Mouse (Mus musculus): ENCODE measurements around the gene Retsat.

Retsat gene

DNA sequence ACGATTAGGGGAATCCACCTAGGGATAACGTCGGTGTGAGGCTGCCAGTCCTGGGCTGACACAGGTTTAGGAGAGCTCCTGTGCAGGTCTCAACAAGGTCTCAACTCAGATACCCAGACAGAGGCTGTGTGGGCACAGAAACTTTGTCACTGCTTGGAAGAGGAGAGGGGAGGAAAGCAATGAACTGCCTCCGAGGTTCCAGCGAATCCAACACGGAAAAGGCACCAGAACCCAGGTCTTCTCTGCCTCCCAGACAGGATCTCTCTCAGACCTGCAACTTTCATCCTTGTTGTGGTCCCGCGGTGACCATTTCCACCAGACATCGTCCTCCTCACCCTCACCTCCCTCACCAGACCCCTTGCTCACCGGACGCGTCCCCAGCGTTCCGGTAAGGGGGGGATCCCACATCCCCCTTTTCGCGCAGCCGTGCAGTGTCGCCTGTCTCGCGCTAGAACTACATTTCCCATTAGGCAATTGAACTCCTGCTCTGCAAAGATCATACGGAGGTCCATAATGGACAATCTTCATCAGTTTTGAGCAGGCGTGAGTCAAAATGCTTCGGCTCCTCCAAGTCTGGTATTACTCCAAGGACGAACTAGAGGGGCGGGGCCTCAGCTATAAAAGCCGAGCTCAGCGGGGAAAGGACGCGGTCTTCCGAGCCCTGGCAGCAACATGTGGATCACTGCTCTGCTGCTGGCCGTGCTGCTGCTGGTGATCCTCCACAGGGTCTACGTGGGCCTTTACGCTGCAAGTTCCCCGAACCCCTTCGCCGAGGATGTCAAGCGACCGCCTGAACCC, at the start of gene Retsat, which contains the start of gene Elmod3:
Gene Retsat, plus strand, starts transcription at position 520 of the 798 bp plus-strand sequence.
Gene Elmod3, minus strand, starts transcription at position 458 of the 798 bp plus-strand sequence.
- in situ Hi-C loops (cut with MboI, MseI): no loop called here

DNA sequence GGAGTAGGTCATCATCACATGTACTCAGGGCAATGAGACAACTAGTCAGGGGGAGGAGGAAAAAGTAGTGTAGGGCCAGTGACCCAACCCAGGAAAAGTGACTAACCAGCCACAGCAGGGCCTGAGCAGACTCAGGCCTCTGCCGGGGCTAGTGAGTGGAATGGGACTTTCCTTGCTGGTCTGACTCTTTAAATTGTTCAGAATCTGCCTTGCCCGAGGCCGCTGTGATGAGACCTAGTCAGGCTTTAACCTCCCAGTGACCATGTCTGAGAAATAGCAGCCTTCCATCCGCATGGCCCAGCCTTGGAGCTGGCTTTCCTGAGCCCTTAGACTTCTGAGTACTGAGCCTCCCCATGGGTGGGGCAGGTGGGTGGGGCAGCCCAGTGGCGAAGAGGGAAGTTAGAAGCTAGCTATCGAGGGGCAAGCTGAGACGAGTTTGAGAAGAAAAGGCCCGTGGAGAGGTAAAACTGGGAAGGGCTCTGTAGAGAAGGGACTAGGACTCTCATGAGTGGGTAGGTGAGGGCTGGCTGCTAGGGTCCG, 49.2 kb upstream of the Retsat start:
- in situ Hi-C loops (cut with MboI, MseI): no loop called here

DNA sequence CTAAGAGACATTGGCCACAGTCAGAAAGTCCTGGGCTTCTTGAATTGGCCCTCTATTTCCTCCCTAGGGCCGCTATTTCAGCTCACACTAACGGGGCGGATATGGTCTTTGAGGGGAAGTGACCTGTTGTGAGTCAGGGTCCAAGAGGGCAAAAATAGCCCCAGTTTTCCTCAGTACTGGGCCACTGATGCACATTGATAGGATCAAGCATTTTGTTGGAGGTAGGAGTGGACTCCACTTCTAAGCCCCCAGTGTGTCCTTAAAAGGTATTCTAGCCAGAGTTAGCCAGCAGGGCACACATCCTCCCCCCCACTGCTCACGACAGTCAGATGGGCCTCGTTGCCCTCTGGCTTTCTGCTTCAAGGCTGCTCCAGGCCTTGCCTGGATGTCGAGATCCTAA, 48.2 kb upstream of the Retsat start:
- in situ Hi-C loops (cut with MboI, MseI): no loop called here

DNA sequence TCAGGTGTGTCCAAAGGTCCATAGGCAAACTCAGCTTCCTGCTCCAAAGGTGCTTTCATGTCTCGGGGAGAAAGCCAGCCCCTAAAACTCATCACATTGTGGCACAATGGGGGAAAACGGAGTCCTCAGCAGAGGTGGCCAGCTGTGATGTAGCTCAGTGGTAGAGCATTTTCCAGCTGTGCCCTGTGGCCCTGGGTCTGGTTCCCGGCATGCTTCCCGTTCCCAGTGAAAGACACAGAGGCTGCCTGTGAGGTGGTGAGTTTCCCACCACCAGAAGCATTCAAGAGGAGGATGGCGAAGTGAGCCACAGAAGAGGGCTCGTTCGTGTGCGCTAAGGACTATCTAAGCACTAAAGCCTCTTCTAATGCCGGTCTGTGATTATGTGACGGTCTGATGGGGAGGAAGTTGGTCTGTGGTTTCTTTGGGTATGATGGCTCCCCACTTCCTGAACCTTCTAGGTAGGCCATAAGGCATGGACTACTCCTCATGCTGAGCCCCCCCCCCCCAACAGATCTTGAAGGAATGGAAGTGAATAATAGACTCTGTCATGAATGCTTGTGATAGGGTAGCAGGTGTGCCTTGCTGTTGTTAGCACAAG, 47.7 kb upstream of the Retsat start:
- in situ Hi-C loops (cut with MboI, MseI): no loop called here

DNA sequence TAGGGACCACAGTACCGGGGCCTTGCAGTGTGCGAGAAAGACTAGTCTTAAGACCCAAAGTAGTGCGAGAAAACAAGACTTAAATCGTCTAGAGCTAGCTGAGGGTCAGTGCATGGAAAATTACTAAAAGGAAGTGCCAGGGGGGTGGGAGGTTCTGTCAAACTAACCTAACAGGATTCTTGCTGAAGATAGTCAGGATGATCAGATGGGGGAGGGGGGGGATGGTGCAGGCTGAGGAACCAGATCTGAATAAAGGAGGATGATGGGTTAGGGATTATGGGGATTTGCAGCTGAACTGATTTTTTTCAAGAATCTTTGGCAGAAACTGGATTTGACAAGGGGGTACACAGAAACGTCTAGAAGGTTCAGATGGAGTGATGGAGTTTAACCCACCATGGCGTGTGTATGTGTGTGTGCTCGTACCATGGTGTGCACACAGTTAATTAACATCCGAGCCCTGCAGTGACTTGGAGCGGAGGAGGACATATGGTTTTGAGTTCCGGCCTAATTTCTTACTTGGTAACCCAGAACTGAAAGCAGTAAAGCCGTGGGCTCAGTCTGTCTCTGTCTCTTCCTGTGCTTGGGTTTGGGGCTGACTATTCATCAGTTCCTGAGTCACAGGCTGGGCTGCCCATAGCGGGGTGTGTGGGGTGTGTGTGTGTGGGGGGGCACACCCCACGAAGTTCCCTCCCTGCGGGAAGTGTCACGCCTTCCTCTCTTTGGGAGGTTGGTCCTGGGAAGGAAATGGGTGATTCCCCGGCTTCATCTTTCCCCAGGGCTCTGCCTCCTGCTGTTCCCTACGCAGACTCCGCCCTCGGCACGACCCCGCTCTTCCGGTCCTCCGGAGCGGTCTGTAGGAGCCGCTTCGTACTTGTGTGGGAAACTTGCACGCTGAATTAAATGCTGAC, 45.9 kb upstream of the Retsat start:
- in situ Hi-C loops (cut with MboI, MseI): no loop called here

DNA sequence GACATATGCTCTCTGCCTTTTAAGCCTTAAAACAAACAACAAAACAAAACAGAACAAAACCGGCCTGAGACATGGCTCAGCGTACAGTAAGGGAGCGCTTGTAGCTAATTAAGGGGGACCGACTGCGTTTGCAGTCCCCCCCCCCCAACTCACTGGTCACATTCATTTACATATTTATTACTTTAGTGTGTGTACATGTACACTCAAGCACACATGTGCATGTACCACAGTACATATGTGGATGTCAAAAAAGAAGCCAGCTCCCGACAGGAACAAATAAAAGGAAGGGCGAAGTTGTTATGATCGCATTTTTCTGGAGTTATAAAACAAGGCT, 45.2 kb upstream of the Retsat start:
- in situ Hi-C loops (cut with MboI, MseI): no loop called here

DNA sequence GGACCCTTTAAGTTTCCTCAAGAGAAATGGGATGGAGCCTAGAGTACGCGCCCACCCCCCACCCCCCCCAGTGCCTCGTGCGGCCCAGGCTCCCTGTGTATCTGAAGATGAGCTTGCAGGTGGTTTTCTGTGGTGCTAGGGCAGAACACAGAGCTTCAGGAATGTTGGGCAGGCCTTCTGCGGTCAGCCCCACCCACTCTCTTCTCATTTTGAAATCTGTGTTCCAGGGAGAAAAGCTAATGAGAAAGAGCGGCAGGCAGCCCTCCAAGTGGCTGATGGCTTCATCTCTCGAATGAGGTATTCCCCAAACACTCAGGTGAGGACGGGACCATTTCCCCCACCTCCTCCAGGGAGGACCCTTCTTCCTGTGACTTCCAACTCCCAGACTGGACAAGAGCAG, 37.5 kb upstream of the Retsat start:
- in situ Hi-C loops (cut with MboI, MseI): loop anchor here (5.0 kb wide), 1 partner anchor 134 kb away; no protein-coding TSS in a partner anchor

DNA sequence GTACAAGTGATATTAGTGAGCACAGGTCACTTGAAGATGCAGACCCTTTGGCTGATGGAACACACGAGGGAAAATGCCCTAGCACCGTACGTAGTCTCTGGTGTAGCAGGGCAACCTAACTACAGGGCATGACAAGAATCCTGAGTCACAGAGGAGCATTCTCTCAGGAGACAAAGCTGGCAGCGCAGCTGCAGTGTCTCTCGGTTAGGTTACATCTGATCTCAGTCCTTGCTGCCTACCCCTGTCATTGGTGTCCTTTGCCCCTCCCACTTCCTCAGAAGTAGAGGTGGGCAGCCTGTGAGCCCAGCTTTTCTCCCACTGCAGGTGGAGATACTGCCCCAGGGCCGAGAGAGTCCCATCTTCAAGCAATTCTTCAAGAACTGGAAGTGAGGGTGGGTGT, 35.8 kb upstream of the Retsat start:
- in situ Hi-C loops (cut with MboI, MseI): loop anchor here (5.0 kb wide), 1 partner anchor 135 kb away; no protein-coding TSS in a partner anchor

DNA sequence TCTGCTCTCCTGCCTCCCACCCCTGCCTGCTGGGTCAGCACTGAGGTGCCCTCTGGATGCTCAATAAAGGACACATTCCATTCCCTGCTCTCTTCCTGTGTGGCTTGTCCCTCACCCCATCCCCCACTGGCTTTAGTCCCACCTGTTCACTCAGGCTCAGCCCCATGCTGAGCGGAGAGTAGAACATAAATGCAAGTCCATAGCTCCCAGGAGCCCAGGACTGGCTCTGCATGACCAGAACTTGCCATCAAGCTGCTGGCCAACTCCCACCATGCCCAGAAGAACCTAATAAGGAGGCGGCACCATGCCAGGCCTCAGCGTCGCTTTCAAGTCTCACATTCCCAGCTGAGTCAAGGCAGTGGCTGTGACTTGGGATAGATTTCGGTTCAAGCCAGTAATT, 35.4 kb upstream of the Retsat start:
- in situ Hi-C loops (cut with MboI, MseI): loop anchor here (5.0 kb wide), 1 partner anchor 136 kb away; no protein-coding TSS in a partner anchor

DNA sequence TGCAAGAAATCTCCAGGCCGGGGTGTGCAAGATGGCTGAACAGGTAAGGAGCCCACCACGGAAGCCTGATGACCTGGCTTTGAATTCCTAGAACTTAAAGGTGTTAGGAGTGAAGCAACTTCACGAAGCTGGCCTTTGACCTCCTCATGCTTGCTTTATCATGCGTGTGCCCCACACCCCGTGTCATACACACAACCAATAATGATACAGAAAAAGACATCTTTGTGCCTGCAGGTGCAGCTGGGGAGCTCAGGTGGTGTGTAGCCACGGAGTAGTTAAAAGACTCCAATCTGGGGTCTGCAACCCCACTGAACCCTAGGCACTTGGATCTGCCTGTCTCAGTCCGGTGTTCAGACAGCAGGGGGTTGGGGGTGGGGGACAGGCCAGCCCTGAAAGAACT, 32.8 kb upstream of the Retsat start:
- in situ Hi-C loops (cut with MboI, MseI): loop anchor here (5.0 kb wide), 1 partner anchor 33 kb away; no protein-coding TSS in a partner anchor

DNA sequence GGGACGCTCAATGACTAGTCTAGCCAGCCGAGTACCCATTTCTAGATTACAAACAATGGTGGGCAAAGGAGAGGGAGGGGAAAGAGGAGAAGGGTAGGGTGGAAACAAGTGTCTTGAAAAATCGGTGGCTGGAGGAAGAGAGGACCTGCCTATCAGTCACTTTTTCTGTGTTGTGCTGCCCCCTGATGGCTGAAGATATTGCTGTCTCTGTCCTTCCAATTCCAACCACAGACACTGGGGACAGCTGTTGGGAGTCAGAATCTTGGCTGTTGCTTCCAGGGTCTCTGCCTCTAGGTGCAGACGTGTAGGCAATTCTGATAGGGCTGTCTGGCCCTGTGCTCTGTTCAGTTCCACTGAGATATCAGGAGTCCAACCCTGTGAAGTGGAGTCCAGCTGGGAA, 32.2 kb upstream of the Retsat start:
- in situ Hi-C loops (cut with MboI, MseI): loop anchor here (5.0 kb wide), 1 partner anchor 34 kb away; no protein-coding TSS in a partner anchor

DNA sequence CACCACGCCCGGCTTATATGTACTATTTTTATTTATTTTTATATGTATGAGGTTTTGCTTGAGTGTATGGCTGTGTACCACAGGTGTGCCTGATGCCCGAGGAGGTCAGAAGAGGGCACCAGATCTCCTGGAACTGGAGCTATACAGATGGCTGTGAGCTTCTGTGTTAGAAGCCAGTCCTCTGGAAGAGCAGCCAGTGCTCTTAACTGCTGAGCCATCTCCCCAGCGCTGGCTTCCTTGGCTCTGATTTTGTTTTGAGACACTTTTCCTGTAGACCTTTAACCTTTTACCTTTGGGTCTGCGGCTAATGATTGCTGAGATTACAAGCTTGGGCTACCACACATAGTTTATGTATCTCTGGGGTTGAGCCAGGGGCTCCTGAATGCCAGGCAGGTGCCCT, 30.8 kb upstream of the Retsat start:
- in situ Hi-C loops (cut with MboI, MseI): loop anchor here (5.0 kb wide), 1 partner anchor 35 kb away; no protein-coding TSS in a partner anchor

DNA sequence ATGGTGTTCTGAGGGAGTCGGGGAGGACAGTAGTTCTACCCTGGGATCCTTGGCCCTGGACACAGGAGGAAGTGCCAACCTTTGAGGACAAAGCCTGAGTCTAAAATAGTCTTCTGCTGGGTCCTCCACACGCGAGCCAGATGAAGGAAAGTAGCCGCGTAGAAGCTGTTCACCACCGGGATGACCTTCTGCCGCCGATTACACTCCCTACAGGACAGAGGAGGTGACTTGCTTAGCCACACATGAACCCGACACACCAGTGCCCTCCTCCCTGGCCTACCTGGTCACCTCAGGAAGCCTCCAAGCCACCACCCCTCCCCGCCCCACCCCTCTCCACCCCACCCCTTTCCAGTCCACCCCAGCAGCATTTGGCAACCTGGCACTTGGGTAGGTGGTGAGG, 29.5 kb upstream of the Retsat start:
- in situ Hi-C loops (cut with MboI, MseI): loop anchor here (5.0 kb wide), 1 partner anchor 36 kb away; no protein-coding TSS in a partner anchor

DNA sequence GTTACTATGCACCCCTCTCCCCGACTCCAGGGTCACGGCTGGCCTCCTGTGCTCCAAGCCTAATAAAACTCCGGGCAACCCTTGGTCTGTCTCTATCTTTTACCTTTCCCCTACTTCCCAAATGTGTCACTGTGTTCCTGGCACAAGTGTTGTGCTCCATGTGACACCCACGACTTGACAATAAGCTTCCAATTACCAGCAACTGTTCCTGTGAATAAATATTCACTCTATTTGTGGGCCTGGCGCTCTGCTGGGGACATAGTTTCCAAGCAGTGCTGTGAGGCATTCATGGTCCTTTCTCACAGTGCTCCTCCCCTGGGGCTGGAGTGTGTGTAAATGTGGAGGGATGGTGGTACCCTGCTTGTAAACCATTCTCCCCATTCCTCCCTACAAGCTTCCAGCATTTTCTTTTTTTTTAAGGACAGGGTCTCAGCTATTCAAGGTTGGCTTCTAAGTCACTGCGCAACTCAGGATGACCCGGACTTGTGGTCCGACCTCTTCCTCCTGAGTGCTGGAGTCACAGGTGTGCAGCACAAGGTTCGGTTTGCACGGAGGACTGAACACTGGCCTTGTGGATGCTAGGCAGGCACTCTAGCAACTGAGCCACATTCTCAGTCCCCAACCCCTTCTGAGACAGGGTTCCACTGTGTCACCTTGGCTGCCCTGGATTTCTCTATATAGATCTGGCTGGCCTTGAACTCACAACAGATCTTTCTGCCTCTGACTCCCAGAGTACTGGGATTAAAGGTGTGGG, 27.5 kb upstream of the Retsat start:
- in situ Hi-C loops (cut with MboI, MseI): no loop called here

DNA sequence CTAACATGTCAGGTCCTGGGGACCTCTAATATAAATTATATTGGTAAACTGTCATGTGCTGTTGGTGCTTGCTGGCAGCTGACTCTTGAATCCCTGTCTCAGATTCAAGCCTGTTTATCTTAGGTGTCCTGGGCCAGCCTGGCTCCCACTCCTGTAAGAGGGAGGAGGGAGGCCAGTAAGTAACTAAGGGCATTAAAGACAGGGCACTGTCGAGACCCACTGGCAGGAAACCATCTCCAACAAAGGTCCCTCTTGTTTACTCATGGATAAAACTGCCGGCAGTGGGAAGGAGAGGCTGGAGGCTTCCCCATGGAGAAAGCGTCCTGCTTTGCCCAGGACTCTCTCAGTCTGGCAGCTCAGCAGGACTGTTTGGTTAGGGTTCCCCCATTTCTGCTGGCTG, 26.4 kb upstream of the Retsat start:
- in situ Hi-C loops (cut with MboI, MseI): no loop called here

DNA sequence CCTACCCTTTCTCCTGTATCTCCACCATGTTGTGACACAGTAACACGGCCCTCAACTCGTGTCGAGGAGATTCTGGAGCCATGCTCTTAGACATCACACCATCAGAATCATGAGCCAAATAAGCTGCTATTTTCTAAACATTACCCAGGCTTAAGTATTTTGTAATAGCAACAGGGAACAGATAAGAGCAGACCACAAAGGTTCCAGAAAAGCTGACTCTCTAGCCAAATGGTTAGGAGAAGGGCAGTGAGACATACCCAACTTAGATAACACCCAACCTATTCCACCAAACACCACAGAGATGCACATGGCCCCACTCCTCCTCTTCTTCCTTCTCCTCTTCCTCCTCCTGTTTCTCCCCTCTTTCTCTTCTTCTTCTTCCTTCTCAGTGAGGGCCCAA, 22.2 kb upstream of the Retsat start:
- in situ Hi-C loops (cut with MboI, MseI): no loop called here

DNA sequence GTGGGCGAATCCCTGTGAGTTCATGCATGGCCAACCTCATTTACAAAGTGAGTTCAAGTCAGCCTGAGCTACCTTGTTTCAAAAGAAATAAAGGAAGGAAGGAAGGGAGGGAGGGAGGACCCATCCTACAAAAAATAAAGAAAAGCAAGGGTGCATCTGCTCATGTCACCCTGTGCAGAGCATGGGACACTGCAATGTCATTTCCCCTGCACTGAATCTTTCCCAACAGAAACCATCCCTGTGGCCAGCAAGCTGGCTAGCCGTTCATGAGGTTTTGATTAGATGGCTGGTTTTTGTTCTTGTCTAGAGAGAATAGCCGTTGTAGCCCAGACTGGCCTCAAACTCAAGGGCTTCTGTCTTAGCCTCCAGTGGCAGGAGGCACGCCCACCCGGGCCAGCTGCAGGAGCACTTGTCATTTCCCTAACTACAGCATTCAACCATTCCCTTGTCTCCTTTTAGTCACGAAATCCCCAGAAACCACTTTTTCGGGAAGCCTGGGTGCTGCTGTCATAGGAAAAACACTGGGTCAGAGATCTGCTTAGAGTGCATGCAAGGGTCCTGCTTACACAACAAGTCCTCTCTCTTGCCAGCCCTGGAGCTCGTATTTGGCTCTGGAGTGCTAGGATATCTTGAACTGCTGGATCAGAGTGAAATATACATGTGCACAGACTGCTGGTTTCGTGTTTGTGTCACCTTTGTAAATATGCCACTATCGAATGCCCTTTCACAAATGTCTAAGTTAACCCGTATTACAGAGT, 16.5 kb upstream of the Retsat start:
- in situ Hi-C loops (cut with MboI, MseI): no loop called here

DNA sequence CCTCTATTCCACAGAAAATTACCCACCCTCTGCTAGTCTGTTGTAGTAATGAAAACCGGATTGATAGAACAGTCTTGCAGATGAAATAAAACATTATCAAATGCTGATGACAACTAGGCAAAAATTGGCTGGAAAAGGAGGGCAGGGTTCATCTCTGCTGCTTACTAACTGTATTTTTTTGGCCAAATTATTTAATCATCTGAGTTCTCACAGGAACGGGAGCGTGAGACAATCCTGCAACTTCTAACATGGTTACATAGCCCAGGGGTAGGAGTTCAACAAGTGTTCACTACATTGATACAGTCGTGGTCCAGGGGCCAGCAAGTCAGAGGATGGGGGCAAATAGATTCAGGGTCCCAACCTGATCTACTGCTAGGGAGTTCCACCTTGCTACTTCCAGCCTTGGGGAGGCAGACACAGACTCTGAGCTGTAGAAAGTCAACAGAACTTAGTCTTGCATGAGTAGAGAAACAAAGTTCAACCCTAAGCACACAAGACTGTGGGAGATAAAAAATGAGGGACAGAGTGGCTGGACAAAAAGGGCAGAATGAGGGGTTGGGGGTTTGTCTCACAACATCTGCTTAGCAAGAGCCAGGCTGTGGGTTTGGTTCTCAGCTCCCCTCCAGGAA, 14.9 kb upstream of the Retsat start:
- in situ Hi-C loops (cut with MboI, MseI): no loop called here

DNA sequence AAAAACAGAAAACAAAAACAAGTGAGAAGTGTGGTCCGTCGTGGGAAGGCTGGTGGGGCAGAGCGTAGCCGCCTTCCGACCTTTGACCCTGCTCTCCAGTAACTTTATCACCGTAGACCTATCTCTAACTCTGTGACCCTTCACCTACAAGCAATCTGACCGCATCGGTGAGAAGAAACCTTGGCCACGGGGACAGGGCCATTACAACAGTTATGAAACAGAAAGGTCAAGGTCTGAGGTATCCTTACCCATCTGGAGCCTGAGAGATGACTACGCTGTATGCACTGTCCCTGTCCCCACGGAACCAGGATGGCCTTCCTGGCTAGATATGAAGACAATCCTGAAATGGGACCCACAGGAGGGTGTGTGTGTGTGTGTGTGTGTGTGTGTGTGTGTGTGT, 14.1 kb upstream of the Retsat start:
- in situ Hi-C loops (cut with MboI, MseI): no loop called here

DNA sequence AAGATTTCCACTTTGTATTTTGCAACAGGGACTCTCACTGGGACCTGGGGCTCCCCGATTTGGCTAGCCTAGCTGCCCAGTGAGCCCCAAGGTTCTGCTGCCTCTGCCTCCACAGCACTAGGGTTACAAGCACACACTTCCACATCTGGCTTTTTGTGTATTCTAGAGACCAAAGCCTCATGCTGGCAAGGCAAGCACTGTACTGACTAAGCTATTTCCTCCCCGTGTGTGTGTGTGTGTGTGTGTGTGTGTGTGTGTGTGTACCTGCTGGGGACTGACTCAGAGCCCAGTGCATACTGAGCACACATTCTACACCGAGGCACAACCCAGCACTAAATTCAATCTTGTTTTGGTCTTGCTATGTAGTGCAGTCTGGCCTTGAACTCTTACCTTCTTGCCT, 11.6 kb upstream of the Retsat start:
- in situ Hi-C loops (cut with MboI, MseI): no loop called here
